Mouse (Mus musculus): ENCODE measurements at regions not wholly inside any gene's neighbourhood (a gene's known extent, or its start where the extent isn't known, plus 50 kb on each side); places are given as distances from the start of the nearest gene placed in this dataset.

GRCm38 (mm10) chr14:98833230-98833999 lies 160.7 kb downstream of the Rpl36a-ps1 start:
- no peak for DNase-seq

- DNase-seq = no peak
Measured at GRCm38 (mm10) chr14:98832401-98832800, 161.7 kb downstream of the Rpl36a-ps1 start.

GRCm38 (mm10) chr14:98829958-98830633 lies 164.0 kb downstream of the Rpl36a-ps1 start:
- DNase-seq = no peak

GRCm38 (mm10) chr14:98827490-98827889 lies 166.6 kb downstream of the Rpl36a-ps1 start:
- DNase-seq = no peak

- DNase-seq = no peak
Measured at GRCm38 (mm10) chr14:98813657-98814056, 180.5 kb downstream of the Rpl36a-ps1 start.

- DNase-seq = peak; percentile 28
Measured at GRCm38 (mm10) chr14:98810259-98811042, 183.7 kb downstream of the Rpl36a-ps1 start.

- DNase-seq = no peak
Measured at GRCm38 (mm10) chr14:98808117-98808516, 186.0 kb downstream of the Rpl36a-ps1 start.

- peak; percentile 6 for DNase-seq
Measured at GRCm38 (mm10) chr14:98805066-98805465, 189.1 kb downstream of the Rpl36a-ps1 start.

GRCm38 (mm10) chr14:98801293-98801692 lies 192.8 kb downstream of the Rpl36a-ps1 start:
- DNase-seq = no peak

GRCm38 (mm10) chr14:98791970-98792369 lies 202.1 kb downstream of the Rpl36a-ps1 start:
- no peak for DNase-seq

GRCm38 (mm10) chr14:98791232-98791906 lies 202.7 kb downstream of the Rpl36a-ps1 start:
- no peak for DNase-seq

- DNase-seq = no peak
Measured at GRCm38 (mm10) chr14:98789794-98790193, 204.3 kb downstream of the Rpl36a-ps1 start.

GRCm38 (mm10) chr14:98781711-98782110 lies 212.4 kb downstream of the Rpl36a-ps1 start:
- no peak for DNase-seq

- no peak for DNase-seq
Measured at GRCm38 (mm10) chr14:98772080-98772479, 222.0 kb downstream of the Rpl36a-ps1 start.

- no peak for DNase-seq
Measured at GRCm38 (mm10) chr14:98768845-98769244, 225.3 kb downstream of the Rpl36a-ps1 start.

- peak; percentile 5 for DNase-seq
Measured at GRCm38 (mm10) chr14:98767481-98767880, 226.6 kb downstream of the Rpl36a-ps1 start.

GRCm38 (mm10) chr14:98765358-98765757 lies 228.8 kb downstream of the Rpl36a-ps1 start:
- no peak for DNase-seq

GRCm38 (mm10) chr14:98750766-98751165 lies 243.4 kb downstream of the Rpl36a-ps1 start:
- DNase-seq = no peak

- DNase-seq = no peak
Measured at GRCm38 (mm10) chr14:98749086-98750027, 244.8 kb downstream of the Rpl36a-ps1 start.

- no peak for DNase-seq
Measured at GRCm38 (mm10) chr14:98747159-98747775, 246.9 kb downstream of the Rpl36a-ps1 start.

GRCm38 (mm10) chr14:98730375-98730774 lies 263.7 kb downstream of the Rpl36a-ps1 start:
- no peak for DNase-seq

Measured in right cerebral cortex, adult 18-20 months (tissue).